8 mouse cellular contexts compared by ENCODE assay signal in genomic region chr1:36308451-36308901, GRCm38 (mm10). TPM values are rescaled to one million over a fixed set of nuclear protein-coding genes. Genes with fewer than 3 reads are reported as not detected.
DNase-seq lines count a peak whose midpoint lies in the region; ATAC-seq and TF ChIP-seq lines count a peak whose summit lies in the region.

No protein-coding gene starts in this region.

- H3K27ac ChIP-seq in embryonic facial prominence, embryonic 14.5 days (replicated peaks; ENCODE audit: low read depth, low read length), result peak overlapping the region; percentile 77; the same call in 1 of the 2 replicates
- H3K27ac ChIP-seq in stomach, postnatal 0 days (replicated peaks), result peak overlapping the region; percentile 78; the same call in 1 of the 2 replicates

- no peaks in the 10 kb centered on the region for H3K36me3 ChIP-seq in embryonic facial prominence, embryonic 14.5 days (ENCODE audit: control insufficient read depth, insufficient read depth, low read length)
- H3K36me3 ChIP-seq in megakaryocyte, embryonic 14.5 days (replicated peaks; ENCODE audit: low read length), result no peaks in the 10 kb centered on the region
- H3K36me3 ChIP-seq in stomach, postnatal 0 days (ENCODE audit: control insufficient read depth, insufficient read depth, low read length), result no peaks in the 10 kb centered on the region

- H3K9me3 ChIP-seq in embryonic facial prominence, embryonic 14.5 days (ENCODE audit: control insufficient read depth, low read length), result no peaks in the 10 kb centered on the region
- peaks cover 2% of the 10 kb centered on the region; the same call in 1 of the 2 replicates for H3K9me3 ChIP-seq in megakaryocyte, embryonic 14.5 days
- H3K9me3 ChIP-seq in stomach, postnatal 0 days (ENCODE audit: control insufficient read depth, low read length), result no peaks in the 10 kb centered on the region

- TF ChIP-seq CTCF in stomach, postnatal 0 days (IDR thresholded peaks at IDR 0.05; ENCODE audit: low read depth), result no peak

- no peaks in the 10 kb centered on the region for H3K27me3 ChIP-seq in embryonic facial prominence, embryonic 14.5 days (replicated peaks; ENCODE audit: control insufficient read depth, insufficient read depth, low read length)
- peaks cover 87% of the 10 kb centered on the region for H3K27me3 ChIP-seq in megakaryocyte, embryonic 14.5 days (replicated peaks)
- no peaks in the 10 kb centered on the region for H3K27me3 ChIP-seq in stomach, postnatal 0 days (ENCODE audit: control insufficient read depth, insufficient read depth, low read length)

- no peak for TF ChIP-seq EP300 in stomach, postnatal 0 days (optimal IDR thresholded peaks at IDR 0.05)

- DNase-seq in spleen, adult 12 weeks (ENCODE audit: low spot score), result peak; percentile 27
- no peak for DNase-seq in spleen, postnatal 4 days (ENCODE audit: low spot score in 2 of 2)
- DNase-seq in embryonic facial prominence, embryonic 14.5 days (ENCODE audit: low spot score), result peak; percentile 54
- DNase-seq in induced T-regulatory cell, adult 2 months (ENCODE audit: low read depth), result peak; percentile 66
- DNase-seq in stomach, postnatal 0 days (ENCODE audit: low spot score), result no peak
- no peak for DNase-seq in c-Kit-positive CD71-positive TER-119-positive erythroid progenitor cells, embryonic 14.5 days (ENCODE audit: low spot score)
- DNase-seq in gastrocnemius, adult 18-20 months (ENCODE audit: low spot score), result no peak

- H3K4me1 ChIP-seq in embryonic facial prominence, embryonic 14.5 days (ENCODE audit: control insufficient read depth, insufficient read depth, low read length), result peaks cover 17% of the 10 kb centered on the region
- peaks cover 30% of the 10 kb centered on the region for H3K4me1 ChIP-seq in megakaryocyte, embryonic 14.5 days
- 0 out of 2 replicates have a peak, but pooled peaks cover 2% of the 10 kb centered on the region for H3K4me1 ChIP-seq in stomach, postnatal 0 days (replicated peaks; ENCODE audit: control insufficient read depth, insufficient read depth)

- WGBS in embryonic facial prominence, embryonic 14.5 days, result 6% methylated on average over 12 of the region's 12 CpGs
- WGBS in stomach, postnatal 0 days, result 13% methylated on average over 12 of the region's 12 CpGs

- no peak for ATAC-seq in embryonic facial prominence, embryonic 14.5 days (ENCODE audit: low read depth)
- ATAC-seq in stomach, postnatal 0 days (ENCODE audit: low FRiP score, low TSS enrichment), result no peak

- peak overlapping the region; percentile 90 for H3K4me2 ChIP-seq in embryonic facial prominence, embryonic 14.5 days (ENCODE audit: low read depth, low read length)
- H3K4me2 ChIP-seq in stomach, postnatal 0 days (replicated peaks; ENCODE audit: low read depth), result peak overlapping the region; percentile 95

- peak overlapping the region; percentile 64 for H3K9ac ChIP-seq in embryonic facial prominence, embryonic 14.5 days (ENCODE audit: low read depth, low read length)
- H3K9ac ChIP-seq in stomach, postnatal 0 days (ENCODE audit: low read length), result peak overlapping the region; percentile 69

- H3K4me3 ChIP-seq in embryonic facial prominence, embryonic 14.5 days (ENCODE audit: low read depth, low read length), result peak overlapping the region; percentile 62
- peak overlapping the region; percentile 93 for H3K4me3 ChIP-seq in megakaryocyte, embryonic 14.5 days (replicated peaks)
- H3K4me3 ChIP-seq in stomach, postnatal 0 days (ENCODE audit: low read depth, low read length), result peak overlapping the region; percentile 72

RNA-seq across cellular contexts. Expression of gene Arid5a, which starts 0.9 kb away (rescaled TPM):
- polyA plus RNA-seq in embryonic facial prominence, embryonic 14.5 days (2014; fragmentation: Nextera tagmentation; extraction: Ambion mirVana), result 12.7 and 13.7 TPM in 2 replicates
- 4.4 and 17.4 TPM in 2 replicates for polyA plus RNA-seq in megakaryocyte, embryonic 14.5 days (2012; ENCODE audit: insufficient read depth, low replicate concordance)
- 4.0 and 4.1 TPM in 2 replicates for polyA plus RNA-seq in stomach, postnatal 0 days (2015; fragmentation: Nextera tagmentation; extraction: Ambion mirVana)
- total RNA-seq in gastrocnemius, adult 18-20 months (2021), result 10 to 100 TPM in 1 of 2 experiments, 1 to 10 TPM in 1; 6.3 to 15.4 TPM

RNA-seq across cellular contexts. Expression of gene Neurl3, which starts 34.0 kb away (rescaled TPM):
- polyA plus RNA-seq in embryonic facial prominence, embryonic 14.5 days (2014; fragmentation: Nextera tagmentation; extraction: Ambion mirVana), result 1.8 and 2.1 TPM in 2 replicates
- 10.2 and 15.0 TPM in 2 replicates for polyA plus RNA-seq in megakaryocyte, embryonic 14.5 days (2012; ENCODE audit: insufficient read depth, low replicate concordance)
- polyA plus RNA-seq in stomach, postnatal 0 days (2015; fragmentation: Nextera tagmentation; extraction: Ambion mirVana), result 24.4 TPM in 2 replicates
- under 1 TPM; 0.30 to 0.66 TPM for total RNA-seq in gastrocnemius, adult 18-20 months (2021)

Comparison
In these comparisons a context has a peak if more than half of its experiments do, and no peak if none do; other contexts are left out.
1. DNase-seq: peak in spleen, adult 12 weeks (single experiment), embryonic facial prominence, embryonic 14.5 days (single experiment) and induced T-regulatory cell, adult 2 months (single experiment); none in spleen, postnatal 4 days (0 of 2), stomach, postnatal 0 days (single experiment), c-Kit-positive CD71-positive TER-119-positive erythroid progenitor cells, embryonic 14.5 days (single experiment) and gastrocnemius, adult 18-20 months (single experiment).
2. Peak in every context shown above with its lines, with median percentiles within 50 percentile points of each other: H3K4me3 ChIP-seq.